Mouse (Mus musculus): ENCODE results near the gene Ogdh. TPM values are rescaled to one million over a fixed set of nuclear protein-coding genes. Genes with fewer than 3 reads are reported as not detected.

Ogdh gene
- polyA plus RNA-seq, 1 experiment from 2014 or later: 316 TPM

GRCm38 (mm10) chr11:6313874-6314406, 22.5 kb downstream of the Ogdh start:
- 78% methylated on average over 7 of the region's 7 CpGs for WGBS
- H3K36me3 ChIP-seq (ENCODE audit: control insufficient read depth, insufficient read depth): peaks cover 55% of the 10 kb centered on the region

GRCm38 (mm10) chr11:6316821-6317220, 25.4 kb downstream of the Ogdh start:
- no peak overlapping the region for H3K27ac ChIP-seq (ENCODE audit: low read length)
- 89% methylated on average over 11 of the region's 11 CpGs for WGBS
- H3K27me3 ChIP-seq (ENCODE audit: control insufficient read depth, insufficient read depth, low read length): no peaks in the 10 kb centered on the region
- H3K36me3 ChIP-seq (ENCODE audit: control insufficient read depth, insufficient read depth): peaks cover 50% of the 10 kb centered on the region
- no peaks in the 10 kb centered on the region for H3K4me1 ChIP-seq (ENCODE audit: control insufficient read depth, insufficient read depth, low read length)
- no peak overlapping the region for H3K4me3 ChIP-seq (ENCODE audit: low read length)
- no peak overlapping the region for H3K4me2 ChIP-seq (ENCODE audit: low read depth, low read length)
- no peaks in the 10 kb centered on the region for H3K9me3 ChIP-seq (replicated peaks; ENCODE audit: control insufficient read depth, low read length)
- ATAC-seq (replicated peaks; ENCODE audit: extremely low read depth, insufficient read depth, low FRiP score): no peak
- no peak overlapping the region for H3K9ac ChIP-seq (ENCODE audit: low read length)

More at GRCm38 (mm10) chr11:6313874-6314406, 22.5 kb downstream of the Ogdh start:
- no peak overlapping the region for H3K4me3 ChIP-seq (ENCODE audit: low read length)
- no peak overlapping the region for H3K9ac ChIP-seq (ENCODE audit: low read length)
- no peak for ATAC-seq (replicated peaks; ENCODE audit: extremely low read depth, insufficient read depth, low FRiP score)
- H3K27me3 ChIP-seq (ENCODE audit: control insufficient read depth, insufficient read depth, low read length): no peaks in the 10 kb centered on the region
- H3K4me1 ChIP-seq (ENCODE audit: control insufficient read depth, insufficient read depth, low read length): no peaks in the 10 kb centered on the region
- H3K27ac ChIP-seq (ENCODE audit: low read length): no peak overlapping the region
- no peak overlapping the region for H3K4me2 ChIP-seq (ENCODE audit: low read depth, low read length)
- no peaks in the 10 kb centered on the region for H3K9me3 ChIP-seq (replicated peaks; ENCODE audit: control insufficient read depth, low read length)

GRCm38 (mm10) chr11:6318559-6318958, 27.1 kb downstream of the Ogdh start:
- Histone ChIP-seq H3K27me3 (ENCODE audit: control insufficient read depth, insufficient read depth, low read length) (no peaks in the 10 kb centered on the region), H3K9me3 (replicated peaks; ENCODE audit: control insufficient read depth, low read length) (no peaks in the 10 kb centered on the region), H3K36me3 (ENCODE audit: control insufficient read depth, insufficient read depth) (peaks cover 48% of the 10 kb centered on the region), H3K9ac (ENCODE audit: low read length) (no peak overlapping the region), H3K27ac (ENCODE audit: low read length) (no peak overlapping the region), H3K4me1 (ENCODE audit: control insufficient read depth, insufficient read depth, low read length) (no peaks in the 10 kb centered on the region), H3K4me3 (ENCODE audit: low read length) (no peak overlapping the region), H3K4me2 (ENCODE audit: low read depth, low read length) (no peak overlapping the region)
- no peak for ATAC-seq (replicated peaks; ENCODE audit: extremely low read depth, insufficient read depth, low FRiP score)
- 91% methylated on average over 5 of the region's 5 CpGs for WGBS

- no peak overlapping the region for H3K4me3 ChIP-seq (ENCODE audit: low read length)
- H3K27ac ChIP-seq (ENCODE audit: low read length): no peak overlapping the region
- H3K9me3 ChIP-seq (replicated peaks; ENCODE audit: control insufficient read depth, low read length): no peaks in the 10 kb centered on the region
- peaks cover 44% of the 10 kb centered on the region for H3K36me3 ChIP-seq (ENCODE audit: control insufficient read depth, insufficient read depth)
- no peak for ATAC-seq (replicated peaks; ENCODE audit: extremely low read depth, insufficient read depth, low FRiP score)
- WGBS: 78% methylated on average over 2 of the region's 2 CpGs
- H3K4me1 ChIP-seq (ENCODE audit: control insufficient read depth, insufficient read depth, low read length): no peaks in the 10 kb centered on the region
- no peak overlapping the region for H3K4me2 ChIP-seq (ENCODE audit: low read depth, low read length)
- no peak overlapping the region for H3K9ac ChIP-seq (ENCODE audit: low read length)
- H3K27me3 ChIP-seq (ENCODE audit: control insufficient read depth, insufficient read depth, low read length): no peaks in the 10 kb centered on the region
Measured at GRCm38 (mm10) chr11:6319374-6319773, 27.9 kb downstream of the Ogdh start.

- Histone ChIP-seq H3K4me2 (ENCODE audit: low read depth, low read length) (no peak overlapping the region), H3K9ac (ENCODE audit: low read length) (no peak overlapping the region), H3K4me3 (ENCODE audit: low read length) (no peak overlapping the region), H3K4me1 (ENCODE audit: control insufficient read depth, insufficient read depth, low read length) (no peaks in the 10 kb centered on the region), H3K36me3 (ENCODE audit: control insufficient read depth, insufficient read depth) (peaks cover 25% of the 10 kb centered on the region), H3K27me3 (ENCODE audit: control insufficient read depth, insufficient read depth, low read length) (no peaks in the 10 kb centered on the region), H3K27ac (ENCODE audit: low read length) (no peak overlapping the region), H3K9me3 (replicated peaks; ENCODE audit: control insufficient read depth, low read length) (no peaks in the 10 kb centered on the region)
- 86% methylated on average over 2 of the region's 2 CpGs for WGBS
- ATAC-seq (replicated peaks; ENCODE audit: extremely low read depth, insufficient read depth, low FRiP score): no peak
Measured at GRCm38 (mm10) chr11:6322086-6322485, 30.7 kb downstream of the Ogdh start.

GRCm38 (mm10) chr11:6323348-6323747, 31.9 kb downstream of the Ogdh start:
- H3K4me3 ChIP-seq (ENCODE audit: low read length): no peak overlapping the region
- peaks cover 15% of the 10 kb centered on the region for H3K36me3 ChIP-seq (ENCODE audit: control insufficient read depth, insufficient read depth)
- H3K9ac ChIP-seq (ENCODE audit: low read length): no peak overlapping the region
- whole genome bisulfite sequencing: 66% methylated on average over 5 of the region's 5 CpGs
- H3K27me3 ChIP-seq (ENCODE audit: control insufficient read depth, insufficient read depth, low read length): no peaks in the 10 kb centered on the region
- H3K27ac ChIP-seq (ENCODE audit: low read length): no peak overlapping the region
- H3K4me2 ChIP-seq (ENCODE audit: low read depth, low read length): no peak overlapping the region
- H3K9me3 ChIP-seq (replicated peaks; ENCODE audit: control insufficient read depth, low read length): no peaks in the 10 kb centered on the region
- no peak for ATAC-seq (replicated peaks; ENCODE audit: extremely low read depth, insufficient read depth, low FRiP score)
- H3K4me1 ChIP-seq (ENCODE audit: control insufficient read depth, insufficient read depth, low read length): no peaks in the 10 kb centered on the region

GRCm38 (mm10) chr11:6331256-6331655, 39.8 kb downstream of the Ogdh start:
- 88% methylated on average over 7 of the region's 7 CpGs for WGBS
- H3K4me3 ChIP-seq (ENCODE audit: low read length): no peak overlapping the region
- H3K9ac ChIP-seq (ENCODE audit: low read length): no peak overlapping the region
- no peaks in the 10 kb centered on the region for H3K9me3 ChIP-seq (replicated peaks; ENCODE audit: control insufficient read depth, low read length)
- no peak overlapping the region for H3K27ac ChIP-seq (ENCODE audit: low read length)
- no peaks in the 10 kb centered on the region for H3K4me1 ChIP-seq (ENCODE audit: control insufficient read depth, insufficient read depth, low read length)
- peaks cover 11% of the 10 kb centered on the region for H3K36me3 ChIP-seq (ENCODE audit: control insufficient read depth, insufficient read depth)
- no peak overlapping the region for H3K4me2 ChIP-seq (ENCODE audit: low read depth, low read length)
- ATAC-seq (replicated peaks; ENCODE audit: extremely low read depth, insufficient read depth, low FRiP score): no peak
- H3K27me3 ChIP-seq (ENCODE audit: control insufficient read depth, insufficient read depth, low read length): no peaks in the 10 kb centered on the region

GRCm38 (mm10) chr11:6332606-6333005, 41.2 kb downstream of the Ogdh start:
- Histone ChIP-seq H3K4me1 (ENCODE audit: control insufficient read depth, insufficient read depth, low read length) (no peaks in the 10 kb centered on the region), H3K36me3 (ENCODE audit: control insufficient read depth, insufficient read depth) (peaks cover 16% of the 10 kb centered on the region), H3K9ac (ENCODE audit: low read length) (no peak overlapping the region), H3K9me3 (replicated peaks; ENCODE audit: control insufficient read depth, low read length) (no peaks in the 10 kb centered on the region), H3K4me3 (ENCODE audit: low read length) (no peak overlapping the region), H3K27ac (ENCODE audit: low read length) (no peak overlapping the region), H3K27me3 (ENCODE audit: control insufficient read depth, insufficient read depth, low read length) (no peaks in the 10 kb centered on the region), H3K4me2 (ENCODE audit: low read depth, low read length) (no peak overlapping the region)
- WGBS: 72% methylated on average over 3 of the region's 3 CpGs
- ATAC-seq (replicated peaks; ENCODE audit: extremely low read depth, insufficient read depth, low FRiP score): no peak

- Histone ChIP-seq H3K4me3 (ENCODE audit: low read length) (no peak overlapping the region), H3K4me2 (ENCODE audit: low read depth, low read length) (no peak overlapping the region), H3K9me3 (replicated peaks; ENCODE audit: control insufficient read depth, low read length) (no peaks in the 10 kb centered on the region), H3K27ac (ENCODE audit: low read length) (no peak overlapping the region), H3K36me3 (ENCODE audit: control insufficient read depth, insufficient read depth) (peaks cover 19% of the 10 kb centered on the region), H3K4me1 (ENCODE audit: control insufficient read depth, insufficient read depth, low read length) (no peaks in the 10 kb centered on the region), H3K27me3 (ENCODE audit: control insufficient read depth, insufficient read depth, low read length) (no peaks in the 10 kb centered on the region), H3K9ac (ENCODE audit: low read length) (no peak overlapping the region)
- no peak for ATAC-seq (replicated peaks; ENCODE audit: extremely low read depth, insufficient read depth, low FRiP score)
- 88% methylated on average over 7 of the region's 7 CpGs for WGBS
Measured at GRCm38 (mm10) chr11:6333403-6333802, 42.0 kb downstream of the Ogdh start.
